Comparison of ENCODE assay signal across 19 mouse cellular contexts in the genomic region with DNA sequence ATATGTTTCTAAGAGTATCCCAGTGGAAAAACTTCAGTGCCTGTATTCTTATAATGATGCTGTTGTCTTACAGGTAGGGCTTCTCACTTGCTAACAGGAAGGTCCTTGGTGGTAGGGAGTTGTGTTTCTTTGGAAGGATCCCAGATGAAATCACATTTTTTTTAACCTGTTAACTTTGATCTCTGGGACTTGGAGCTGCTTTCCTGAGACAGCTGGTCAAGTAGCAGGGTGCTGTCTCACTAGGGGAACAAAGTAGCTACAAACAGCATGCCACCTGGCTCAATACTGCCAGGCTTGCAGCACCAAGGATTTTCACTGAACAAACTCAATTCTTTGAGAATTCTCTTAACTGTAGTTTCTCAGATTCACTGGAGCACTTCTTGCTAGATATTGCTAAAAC. TPM values are rescaled to one million over a fixed set of nuclear protein-coding genes. Genes with fewer than 3 reads are reported as not detected.
A peak's percentile ranks its signal among the peaks of the same experiment; 100 is the strongest.
DNase-seq lines count a peak whose midpoint lies in the region; ATAC-seq and TF ChIP-seq lines count a peak whose summit lies in the region.
"Had no signal": no experiment of that assay in that cellular context is flagged by ENCODE, and none has a peak within 500 bp of the region (broad histone marks: within the 10 kb centered on the region; RNA-seq: fewer than 3 reads in every experiment).

No protein-coding gene starts in this region.

- H3K9ac ChIP-seq in intestine, postnatal 0 days (ENCODE audit: low read depth, low read length) = no peak overlapping the region
- no peak overlapping the region for H3K9ac ChIP-seq in intestine, embryonic 15.5 days
- H3K9ac ChIP-seq: embryonic facial prominence, embryonic 12.5 days; forebrain, postnatal 0 days; hindbrain, embryonic 13.5 days; neural tube, embryonic 15.5 days had no signal

- no peak overlapping the region for H3K4me3 ChIP-seq in intestine, postnatal 0 days (ENCODE audit: low read depth, low read length)
- H3K4me3 ChIP-seq in intestine, embryonic 15.5 days (replicated peaks) = no peak overlapping the region
- H3K4me3 ChIP-seq: embryonic facial prominence, embryonic 12.5 days; hindbrain, embryonic 13.5 days; left cerebral cortex, adult 2 months; limb, embryonic 10.5 days; neural tube, embryonic 15.5 days had no signal

- H3K4me2 ChIP-seq in intestine, postnatal 0 days (replicated peaks; ENCODE audit: low read depth) = no peak overlapping the region
- H3K4me2 ChIP-seq in intestine, embryonic 15.5 days (replicated peaks) = no peak overlapping the region
- H3K4me2 ChIP-seq: embryonic facial prominence, embryonic 12.5 days; hindbrain, embryonic 13.5 days; midbrain, embryonic 11.5 days; neural tube, embryonic 15.5 days had no signal

- no peaks in the 10 kb centered on the region for H3K27me3 ChIP-seq in intestine, postnatal 0 days (replicated peaks; ENCODE audit: control insufficient read depth, insufficient read depth, low read length)
- H3K27me3 ChIP-seq in intestine, embryonic 15.5 days (replicated peaks) = no peaks in the 10 kb centered on the region
- H3K27me3 ChIP-seq: embryonic facial prominence, embryonic 12.5 days; hindbrain, embryonic 13.5 days; neural tube, embryonic 15.5 days had no signal

- peak overlapping the region; percentile 21; the same call in 1 of the 2 replicates for H3K27ac ChIP-seq in intestine, postnatal 0 days (ENCODE audit: low read depth, low read length)
- no peak overlapping the region for H3K27ac ChIP-seq in intestine, embryonic 15.5 days
- H3K27ac ChIP-seq: embryonic facial prominence, embryonic 12.5 days; hindbrain, embryonic 13.5 days; left cerebral cortex, adult 2 months; limb, embryonic 10.5 days; neural tube, embryonic 15.5 days had no signal

- DNase-seq in brain, adult 2 months (ENCODE audit: low read depth, low spot score) = peak; percentile 91
- DNase-seq in cerebellum, adult 18-20 months = peak; percentile 73 to 77
- peak; percentile 41 to 81 for DNase-seq in cerebellum, postnatal 14 days
- no peak for DNase-seq in gastrocnemius, adult 8-10 months (ENCODE audit: low spot score in 2 of 2)
- DNase-seq in layer of hippocampus, postnatal 36 days = no peak
- DNase-seq: forebrain, postnatal 0 days; gastrocnemius, postnatal 36 days; heart, postnatal 36 days; layer of hippocampus, adult 9-11 months; liver; lung, postnatal 10 days had no signal

- no peaks in the 10 kb centered on the region for H3K9me3 ChIP-seq in intestine, postnatal 0 days (ENCODE audit: control insufficient read depth)
- H3K9me3 ChIP-seq in intestine, embryonic 15.5 days = no peaks in the 10 kb centered on the region
- H3K9me3 ChIP-seq: embryonic facial prominence, embryonic 12.5 days; hindbrain, embryonic 13.5 days; limb, embryonic 10.5 days; neural tube, embryonic 15.5 days had no signal

- TF ChIP-seq CTCF in intestine, postnatal 0 days (IDR thresholded peaks at IDR 0.05; ENCODE audit: low read depth) = no peak

- 0 out of 2 replicates have a peak, but pooled peaks cover 6% of the 10 kb centered on the region for H3K36me3 ChIP-seq in intestine, postnatal 0 days (ENCODE audit: control insufficient read depth, insufficient read depth)
- H3K36me3 ChIP-seq in intestine, embryonic 15.5 days = 0 out of 2 replicates have a peak, but pooled peaks cover 3% of the 10 kb centered on the region
- H3K36me3 ChIP-seq: hindbrain, embryonic 13.5 days; neural tube, embryonic 15.5 days had no signal

- H3K4me1 ChIP-seq in intestine, postnatal 0 days (replicated peaks; ENCODE audit: control insufficient read depth, insufficient read depth, low read length) = peaks cover 4% of the 10 kb centered on the region
- peaks cover 33% of the 10 kb centered on the region for H3K4me1 ChIP-seq in intestine, embryonic 15.5 days (replicated peaks)

- no peak for ATAC-seq in intestine, postnatal 0 days
- no peak for ATAC-seq in intestine, embryonic 15.5 days
- ATAC-seq: forebrain, postnatal 0 days had no signal

RNA-seq across cellular contexts. Expression of a gene that starts 10.4 kb away (rescaled TPM):
- polyA plus RNA-seq in intestine, postnatal 0 days (2015; fragmentation: Nextera tagmentation; extraction: Ambion mirVana) = 15.0 and 15.9 TPM in 2 replicates
- polyA plus RNA-seq in intestine, embryonic 15.5 days (2015; fragmentation: Nextera tagmentation; extraction: Ambion mirVana) = 27.6 and 29.4 TPM in 2 replicates
- total RNA-seq in gastrocnemius, adult 8-10 months (2022) = 10 to 100 TPM; 28.4 to 33.1 (median 32.1) TPM
- total RNA-seq in layer of hippocampus, postnatal 36 days (2021) = 10 to 100 TPM; 32.7 to 34.3 TPM

RNA-seq across cellular contexts. Expression of a gene that starts 37.2 kb away (rescaled TPM):
- polyA plus RNA-seq in intestine, postnatal 0 days (2015; fragmentation: Nextera tagmentation; extraction: Ambion mirVana) = 37.1 and 40.3 TPM in 2 replicates
- polyA plus RNA-seq in intestine, embryonic 15.5 days (2015; fragmentation: Nextera tagmentation; extraction: Ambion mirVana) = 64.3 and 72.0 TPM in 2 replicates
- total RNA-seq in gastrocnemius, adult 8-10 months (2022) = 10 to 100 TPM; 25.4 to 28.1 (median 27.6) TPM
- total RNA-seq in layer of hippocampus, postnatal 36 days (2021) = 100 to 1,000 TPM; 117 to 125 TPM

Comparison
In these comparisons a context has a peak if more than half of its experiments do, and no peak if none do; other contexts are left out.
1. DNase-seq: peak in brain, adult 2 months (single experiment), cerebellum, adult 18-20 months (2 of 2) and cerebellum, postnatal 14 days (2 of 2); none in gastrocnemius, adult 8-10 months (0 of 2) and layer of hippocampus, postnatal 36 days (0 of 2).
2. RNA of a gene that starts 37.2 kb away (total RNA-seq): 117 to 125 TPM in layer of hippocampus, postnatal 36 days; 25.4 to 28.1 TPM in gastrocnemius, adult 8-10 months; every median in the first group is over 4 times any median in the second.